Mouse (Mus musculus): ENCODE results near the gene Impad1.

Impad1 gene

DNA sequence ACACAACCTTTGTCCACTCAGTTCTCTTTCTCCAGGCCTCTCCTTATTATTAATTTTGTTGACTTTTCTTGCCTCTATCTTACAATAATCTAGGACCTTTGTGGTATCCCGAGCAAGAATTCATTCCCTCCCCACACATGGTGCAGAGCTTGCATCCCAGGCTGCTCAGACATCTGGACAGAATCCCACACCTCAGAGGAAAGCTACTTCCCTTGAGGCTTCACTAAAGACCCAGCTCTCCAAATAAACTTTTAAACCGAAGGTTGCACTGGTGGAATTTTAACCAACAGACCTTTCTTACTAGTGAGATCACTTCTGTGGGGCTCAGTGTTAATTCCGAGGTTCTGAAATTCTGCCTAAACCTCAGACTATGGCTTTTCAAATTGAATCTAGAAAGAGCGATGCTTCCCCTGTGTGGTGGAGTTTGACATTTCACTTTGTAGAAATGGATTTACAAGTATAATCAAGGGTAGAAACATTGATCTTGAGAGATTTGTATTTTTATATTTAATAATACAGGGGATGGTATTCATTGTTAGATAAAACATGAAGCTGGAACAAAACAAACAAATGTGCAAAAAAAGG lies 75.3 kb downstream of the Impad1 start:
- intact Hi-C loops (cut with DNase I) = no loop called here
